Mouse (Mus musculus): ENCODE results near the gene Clcn2.

DNA sequence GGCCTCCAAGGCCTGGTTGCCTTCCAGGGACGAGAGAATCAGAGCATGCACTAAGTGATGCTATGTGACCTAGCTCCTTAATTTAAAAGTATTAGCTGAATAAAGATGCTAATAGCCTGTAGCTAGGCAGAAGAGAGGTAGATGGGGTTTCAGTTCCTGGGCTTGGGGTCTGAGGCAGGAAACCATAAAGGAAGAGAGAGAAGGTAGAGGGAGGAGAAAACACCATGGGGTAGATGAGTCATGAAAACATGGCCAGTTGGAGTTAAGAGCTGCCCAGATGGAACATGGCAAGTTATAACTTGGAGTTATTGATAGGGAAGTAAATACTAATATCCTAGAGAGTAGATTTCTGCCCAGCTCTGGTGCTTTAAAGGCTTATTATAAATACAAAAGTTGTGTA is 39.8 kb upstream of the Clcn2 start:
- TF ChIP-seq MAFK (IDR thresholded peaks at IDR 0.05; ENCODE audit: borderline replicate concordance, low read depth, low read length) (no peak), CTCF (IDR thresholded peaks at IDR 0.05 in 2 of 3, conservative IDR thresholded peaks at IDR 0.05 in 1 of 3; ENCODE audit: control insufficient read depth in 1 of 3, insufficient read depth in 1 of 3, low read depth in 2 of 3, low read length in 3 of 3, poor library complexity in 1 of 3, severe bottlenecking in 1 of 3) (no peak), POLR2A (IDR thresholded peaks at IDR 0.05; ENCODE audit: control insufficient read depth in 1 of 2, insufficient read depth in 1 of 2, low read depth in 1 of 2, low read length in 2 of 2, poor library complexity in 1 of 2) (no peak), RCOR1 (IDR thresholded peaks at IDR 0.05; ENCODE audit: low read depth, low read length) (no peak), TCF12 (IDR thresholded peaks at IDR 0.05; ENCODE audit: low read depth, low read length) (no peak), ELF1 (IDR thresholded peaks at IDR 0.05; ENCODE audit: low read depth, low read length) (no peak)

Data from MEL (cell line).